Comparison of ENCODE assay signal across 8 mouse cellular contexts in genomic region chr11:70702781-70703180, GRCm38 (mm10). TPM values are rescaled to one million over a fixed set of nuclear protein-coding genes. Genes with fewer than 3 reads are reported as not detected.
DNase-seq lines count a peak whose midpoint lies in the region; ATAC-seq lines count a peak whose summit lies in the region.

No protein-coding gene starts in this region.

- no peaks in the 10 kb centered on the region for H3K9me3 ChIP-seq in forebrain, embryonic 10.5 days
- H3K9me3 ChIP-seq in forebrain, embryonic 14.5 days (replicated peaks; ENCODE audit: control insufficient read depth, low read length): no peaks in the 10 kb centered on the region
- H3K9me3 ChIP-seq in embryonic facial prominence, embryonic 14.5 days (ENCODE audit: control insufficient read depth, low read length): no peaks in the 10 kb centered on the region

- no peak overlapping the region for H3K4me3 ChIP-seq in forebrain, embryonic 10.5 days
- no peak overlapping the region for H3K4me3 ChIP-seq in forebrain, embryonic 14.5 days (ENCODE audit: low read depth, low read length)
- H3K4me3 ChIP-seq in embryonic facial prominence, embryonic 14.5 days (ENCODE audit: low read depth, low read length): no peak overlapping the region

- ATAC-seq in forebrain, embryonic 14.5 days: no peak
- ATAC-seq in embryonic facial prominence, embryonic 14.5 days (ENCODE audit: low read depth): no peak
- no peak for ATAC-seq in inflammation-experienced regulatory T-cells, adult 6 months
- ATAC-seq in frontal cortex, adult (ENCODE audit: low TSS enrichment): no peak

- H3K9ac ChIP-seq in forebrain, embryonic 14.5 days (ENCODE audit: low read length): no peak overlapping the region
- H3K9ac ChIP-seq in embryonic facial prominence, embryonic 14.5 days (ENCODE audit: low read depth, low read length): peak overlapping the region; percentile 93; the same call in 1 of the 2 replicates

- peak overlapping the region; percentile 40; the same call in 1 of the 2 replicates for H3K27ac ChIP-seq in forebrain, embryonic 10.5 days
- no peak overlapping the region for H3K27ac ChIP-seq in forebrain, embryonic 14.5 days (ENCODE audit: low read depth, low read length)
- no peak overlapping the region for H3K27ac ChIP-seq in embryonic facial prominence, embryonic 14.5 days (replicated peaks; ENCODE audit: low read depth, low read length)

- peaks cover 56% of the 10 kb centered on the region for H3K36me3 ChIP-seq in forebrain, embryonic 10.5 days (replicated peaks)
- H3K36me3 ChIP-seq in forebrain, embryonic 14.5 days (ENCODE audit: control insufficient read depth, insufficient read depth, low read length): peaks cover 43% of the 10 kb centered on the region
- H3K36me3 ChIP-seq in embryonic facial prominence, embryonic 14.5 days (ENCODE audit: control insufficient read depth, insufficient read depth, low read length): peaks cover 49% of the 10 kb centered on the region

- DNase-seq in forebrain, embryonic 10.5 days (ENCODE audit: extremely low spot score, low spot score): no peak
- DNase-seq in forebrain, embryonic 14.5 days (ENCODE audit: low spot score): no peak
- no peak for DNase-seq in embryonic facial prominence, embryonic 14.5 days (ENCODE audit: low spot score)
- peak; percentile 70 to 72 for DNase-seq in heart, postnatal 36 days
- DNase-seq in lung, postnatal 4 days: peak; percentile 43 to 71
- DNase-seq in spleen, postnatal 4 days (ENCODE audit: low spot score in 2 of 2): no peak

- H3K27me3 ChIP-seq in forebrain, embryonic 10.5 days (ENCODE audit: poor library complexity, severe bottlenecking): no peaks in the 10 kb centered on the region
- no peaks in the 10 kb centered on the region for H3K27me3 ChIP-seq in forebrain, embryonic 14.5 days (replicated peaks; ENCODE audit: control insufficient read depth, insufficient read depth, low read length)
- H3K27me3 ChIP-seq in embryonic facial prominence, embryonic 14.5 days (replicated peaks; ENCODE audit: control insufficient read depth, insufficient read depth, low read length): no peaks in the 10 kb centered on the region

- no peak overlapping the region for H3K4me2 ChIP-seq in forebrain, embryonic 14.5 days (ENCODE audit: low read length)
- H3K4me2 ChIP-seq in embryonic facial prominence, embryonic 14.5 days (ENCODE audit: low read depth, low read length): peak overlapping the region; percentile 69; the same call in 1 of the 2 replicates

- WGBS in forebrain, embryonic 10.5 days: 86% methylated on average over 6 of the region's 6 CpGs
- WGBS in forebrain, embryonic 14.5 days: 77% methylated on average over 6 of the region's 6 CpGs
- 61% methylated on average over 5 of the region's 6 CpGs for WGBS in embryonic facial prominence, embryonic 14.5 days

- H3K4me1 ChIP-seq in forebrain, embryonic 10.5 days: peaks cover 33% of the 10 kb centered on the region
- peaks cover 12% of the 10 kb centered on the region for H3K4me1 ChIP-seq in forebrain, embryonic 14.5 days (ENCODE audit: control insufficient read depth, insufficient read depth, low read length)
- H3K4me1 ChIP-seq in embryonic facial prominence, embryonic 14.5 days (ENCODE audit: control insufficient read depth, insufficient read depth, low read length): peaks cover 19% of the 10 kb centered on the region

- intact Hi-C loops in heart, postnatal 36 days (cut with DNase I): no loop called here

RNA-seq across cellular contexts. Expression of gene Kif1c, which starts 2.4 kb away (rescaled TPM):
- polyA plus RNA-seq in forebrain, embryonic 10.5 days (2016; fragmentation: Nextera tagmentation; extraction: Ambion mirVana): 1.5 and 1.8 TPM in 2 replicates
- 4.6 and 4.7 TPM in 2 replicates for polyA plus RNA-seq in forebrain, embryonic 14.5 days (2014; fragmentation: Nextera tagmentation; extraction: Ambion mirVana)
- polyA plus RNA-seq in embryonic facial prominence, embryonic 14.5 days (2014; fragmentation: Nextera tagmentation; extraction: Ambion mirVana): 14.4 and 14.8 TPM in 2 replicates
- 100 to 1,000 TPM; 469 to 490 TPM for total RNA-seq in heart, postnatal 36 days (2021)
- polyA plus RNA-seq in inflammation-experienced regulatory T-cells, adult 6 months (2017; shearing (Covaris generic)): 1 to 10 TPM in 2 of 3 experiments, under 1 TPM in 1; 0.99 to 2.0 (median 1.3) TPM

RNA-seq across cellular contexts. Expression of gene Inca1, which starts 2.8 kb away (rescaled TPM):
- polyA plus RNA-seq in forebrain, embryonic 10.5 days (2016; fragmentation: Nextera tagmentation; extraction: Ambion mirVana): 0.63 and 1.1 TPM in 2 replicates
- polyA plus RNA-seq in forebrain, embryonic 14.5 days (2014; fragmentation: Nextera tagmentation; extraction: Ambion mirVana): 0.75 and 1.1 TPM in 2 replicates
- polyA plus RNA-seq in embryonic facial prominence, embryonic 14.5 days (2014; fragmentation: Nextera tagmentation; extraction: Ambion mirVana): 1.1 TPM in 2 replicates
- 1 to 10 TPM; 4.5 to 6.3 TPM for total RNA-seq in heart, postnatal 36 days (2021)
- 1 to 10 TPM in 1 of 3 experiments, under 1 TPM in 1, not detected in 1; 0.44 to 1.0 TPM for polyA plus RNA-seq in inflammation-experienced regulatory T-cells, adult 6 months (2017; shearing (Covaris generic))

RNA-seq across cellular contexts. Expression of gene Camta2, which starts 14.9 kb away (rescaled TPM):
- 7.4 and 9.1 TPM in 2 replicates for polyA plus RNA-seq in forebrain, embryonic 10.5 days (2016; fragmentation: Nextera tagmentation; extraction: Ambion mirVana)
- polyA plus RNA-seq in forebrain, embryonic 14.5 days (2014; fragmentation: Nextera tagmentation; extraction: Ambion mirVana): 8.7 and 14.9 TPM in 2 replicates
- 12.6 and 12.8 TPM in 2 replicates for polyA plus RNA-seq in embryonic facial prominence, embryonic 14.5 days (2014; fragmentation: Nextera tagmentation; extraction: Ambion mirVana)
- 10 to 100 TPM; 39.2 to 39.6 TPM for total RNA-seq in heart, postnatal 36 days (2021)
- polyA plus RNA-seq in inflammation-experienced regulatory T-cells, adult 6 months (2017; shearing (Covaris generic)): 10 to 100 TPM; 11.5 to 17.1 (median 12.8) TPM

RNA-seq across cellular contexts. Expression of gene Spag7, which starts 33.6 kb away (rescaled TPM):
- 176 and 181 TPM in 2 replicates for polyA plus RNA-seq in forebrain, embryonic 10.5 days (2016; fragmentation: Nextera tagmentation; extraction: Ambion mirVana)
- 65.4 and 83.9 TPM in 2 replicates for polyA plus RNA-seq in forebrain, embryonic 14.5 days (2014; fragmentation: Nextera tagmentation; extraction: Ambion mirVana)
- polyA plus RNA-seq in embryonic facial prominence, embryonic 14.5 days (2014; fragmentation: Nextera tagmentation; extraction: Ambion mirVana): 88.9 and 97.1 TPM in 2 replicates
- 10 to 100 TPM; 95.0 to 98.6 TPM for total RNA-seq in heart, postnatal 36 days (2021)
- 100 to 1,000 TPM; 131 to 155 (median 137) TPM for polyA plus RNA-seq in inflammation-experienced regulatory T-cells, adult 6 months (2017; shearing (Covaris generic))

RNA-seq across cellular contexts. Expression of gene Eno3, which starts 45.8 kb away (rescaled TPM):
- 33.4 and 44.7 TPM in 2 replicates for polyA plus RNA-seq in forebrain, embryonic 10.5 days (2016; fragmentation: Nextera tagmentation; extraction: Ambion mirVana)
- polyA plus RNA-seq in forebrain, embryonic 14.5 days (2014; fragmentation: Nextera tagmentation; extraction: Ambion mirVana): 5.7 and 5.9 TPM in 2 replicates
- polyA plus RNA-seq in embryonic facial prominence, embryonic 14.5 days (2014; fragmentation: Nextera tagmentation; extraction: Ambion mirVana): 165 and 289 TPM in 2 replicates
- 1,000 to 10,000 TPM; 1,887 to 1,957 TPM for total RNA-seq in heart, postnatal 36 days (2021)
- polyA plus RNA-seq in inflammation-experienced regulatory T-cells, adult 6 months (2017; shearing (Covaris generic)): 10 to 100 TPM in 2 of 3 experiments, 1 to 10 TPM in 1; 6.2 to 27.4 (median 21.7) TPM

Comparison
In these comparisons a context has a peak if more than half of its experiments do, and no peak if none do; other contexts are left out.
1. DNase-seq: peak in heart, postnatal 36 days (2 of 2) and lung, postnatal 4 days (2 of 2); none in forebrain, embryonic 10.5 days (single experiment), forebrain, embryonic 14.5 days (single experiment), embryonic facial prominence, embryonic 14.5 days (single experiment) and spleen, postnatal 4 days (0 of 2).